Mouse (Mus musculus) limb, embryonic 11.5 days (tissue): Measurements from ENCODE around the gene Ube3a. TPM values are rescaled to one million over a fixed set of nuclear protein-coding genes. Genes with fewer than 3 reads are reported as not detected.

Source experiments
- ATAC-seq: fragments of 200-750 bp; cut with Nextera tagmentation; 2 replicates; pipeline ENCODE4 v1.8.0; 2017; ENCODE audit warnings: low read depth; ENCODE audit not compliant: insufficient number of reproducible peaks, low FRiP score, low TSS enrichment
- DNase-seq: peaks from one replicate; pipeline ENCODE4 v3.0.0-alpha.2; 2015; ENCODE audit warnings: low spot score
- H3K27ac ChIP-seq: fragments of 300-500 bp; sonication (generic); replicated peaks from 2 replicates; pipeline ENCODE4 v1.5.1; 2014; ENCODE audit warnings: low read depth, mild to moderate bottlenecking, low read length
- H3K27me3 ChIP-seq: fragments of 300-500 bp; sonication (generic); 2 replicates; pipeline ENCODE4 v1.6.1; 2014; ENCODE audit warnings: mild to moderate bottlenecking, low read length, mixed read lengths; ENCODE audit not compliant: control insufficient read depth, insufficient read depth
- H3K36me3 ChIP-seq: fragments of 300-500 bp; sonication (generic); 2 replicates; pipeline ENCODE4 v1.6.1; 2014; ENCODE audit warnings: mild to moderate bottlenecking, low read length, moderate library complexity, mixed read lengths; ENCODE audit not compliant: control insufficient read depth, insufficient read depth
- H3K4me1 ChIP-seq: fragments of 300-500 bp; sonication (generic); 2 replicates; pipeline ENCODE4 v1.6.1; 2014; ENCODE audit warnings: low read length, mixed read lengths; ENCODE audit not compliant: control insufficient read depth, insufficient read depth
- H3K4me2 ChIP-seq: fragments of 300-500 bp; sonication (generic); 2 replicates; pipeline ENCODE4 v1.6.1; 2014; ENCODE audit warnings: low read depth, mild to moderate bottlenecking, moderate library complexity; ENCODE audit not compliant: severe bottlenecking
- H3K4me3 ChIP-seq: fragments of 300-500 bp; sonication (generic); 2 replicates; pipeline ENCODE4 v1.5.1; 2014; ENCODE audit warnings: low read depth, low read length
- H3K9ac ChIP-seq: fragments of 300-500 bp; sonication (generic); 2 replicates; pipeline ENCODE4 v1.6.1; 2014; ENCODE audit warnings: mild to moderate bottlenecking, low read length
- H3K9me3 ChIP-seq: fragments of 300-500 bp; sonication (generic); 2 replicates; pipeline ENCODE4 v1.6.1; 2016; ENCODE audit warnings: low read length; ENCODE audit not compliant: control insufficient read depth
- WGBS: fragments of 180-500 bp; shearing (Covaris S2); extraction: QIAGEN DNeasy Blood & Tissue Kit; methylation state at CpG from one replicate; pipeline ENCODE4 v1.1.7; 2014; 5-methylcytosine and 5-hydroxymethylcytosine counted together
- polyA plus RNA-seq: library from polyadenylated mRNA; unstranded; fragments of >200 nt; fragmentation: Nextera tagmentation; extraction: Ambion mirVana; gene quantifications from 2 replicates; pipeline ENCODE4 v1.2.1, GENCODE M21; 2014

Ube3a gene
- polyA plus RNA-seq, 1 experiment from 2014 or later = 126 TPM

DNA sequence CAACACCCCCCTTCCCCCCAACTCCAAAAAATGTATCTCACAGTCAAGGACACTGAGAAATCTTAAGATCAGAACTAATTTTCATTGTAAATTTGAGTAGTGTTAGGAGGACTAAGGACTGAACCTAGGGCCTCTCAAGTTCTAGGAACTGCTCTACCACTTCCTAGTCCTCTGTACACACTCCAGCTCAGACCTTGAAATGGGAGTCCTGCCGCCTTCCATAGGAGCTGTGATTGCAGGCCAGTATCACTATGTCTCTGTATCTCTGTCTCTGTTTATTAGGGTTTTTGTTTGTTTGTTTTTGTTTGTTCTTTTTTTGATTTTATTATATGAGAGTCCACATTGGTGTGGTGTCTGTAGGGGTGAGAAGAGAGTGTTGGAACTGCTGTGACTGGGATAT lies 3.4 kb downstream of the Ube3a start:
- Histone ChIP-seq H3K9ac (no peak overlapping the region), H3K4me2 (no peak overlapping the region), H3K36me3 (no peaks in the 10 kb centered on the region), H3K4me1 (no peaks in the 10 kb centered on the region), H3K4me3 (no peak overlapping the region), H3K9me3 (no peaks in the 10 kb centered on the region), H3K27ac (no peak overlapping the region), H3K27me3 (no peaks in the 10 kb centered on the region)
- no peak for DNase-seq
- ATAC-seq = no peak
- WGBS = 80% methylated on average over 1 of the region's 1 CpGs

DNA sequence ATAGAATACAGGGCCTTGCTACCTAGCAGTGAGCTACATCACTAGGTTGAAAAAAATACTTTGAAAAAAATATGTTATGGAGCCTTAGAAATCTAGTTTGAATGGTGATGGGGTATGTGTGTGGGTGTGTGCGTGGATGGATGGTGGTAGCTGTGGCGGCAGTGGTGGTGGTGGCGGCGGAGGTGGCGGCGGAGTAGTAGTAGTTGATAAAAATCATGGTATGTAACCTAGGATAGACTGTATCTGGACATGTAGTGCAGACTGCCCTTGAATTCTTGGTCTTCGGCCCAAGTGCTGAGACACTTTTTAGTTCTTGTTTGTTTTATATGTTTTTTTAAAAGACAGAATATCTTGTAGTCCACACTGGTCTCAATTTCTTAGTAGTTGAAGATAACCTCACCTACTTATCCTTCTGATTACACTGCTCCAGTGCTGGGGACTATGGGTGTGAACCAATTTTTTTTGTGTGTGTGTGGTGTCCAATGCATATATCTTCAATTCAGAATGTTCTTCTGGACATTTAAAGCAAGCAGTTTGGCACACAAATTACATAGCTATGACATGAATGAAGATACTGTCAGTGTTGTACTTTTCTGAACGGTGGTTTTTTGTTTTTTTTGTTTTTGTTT lies 6.3 kb downstream of the Ube3a start:
- DNase-seq (no peak), ATAC-seq (no peak)
- Histone ChIP-seq H3K4me3 (no peak overlapping the region), H3K27me3 (no peaks in the 10 kb centered on the region), H3K9ac (no peak overlapping the region), H3K36me3 (no peaks in the 10 kb centered on the region), H3K4me2 (no peak overlapping the region), H3K27ac (no peak overlapping the region), H3K9me3 (no peaks in the 10 kb centered on the region), H3K4me1 (no peaks in the 10 kb centered on the region)
- WGBS = 95% methylated on average over 8 of the region's 8 CpGs

DNA sequence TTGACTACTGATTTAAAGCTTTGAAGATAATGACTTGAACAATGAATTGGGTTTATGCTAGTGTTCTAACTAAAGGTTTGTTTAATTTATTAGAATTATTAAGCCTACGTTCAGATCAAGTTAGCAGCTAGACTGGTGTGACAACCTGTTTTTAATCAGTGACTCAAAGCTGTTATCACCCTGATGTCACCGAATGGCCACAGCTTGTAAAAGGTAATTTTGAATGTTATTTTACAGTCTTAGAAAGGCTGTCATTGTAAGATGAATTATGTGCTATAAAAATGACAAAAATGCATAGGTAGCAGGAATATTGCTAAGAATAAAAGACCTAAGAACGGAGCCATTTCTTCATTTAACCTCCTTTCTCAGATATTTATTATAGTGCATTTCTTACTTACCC lies 14.7 kb downstream of the Ube3a start:
- H3K4me3 ChIP-seq = no peak overlapping the region
- ATAC-seq (no peak), DNase-seq (no peak)
- 38% methylated on average over 3 of the region's 3 CpGs for WGBS
- no peak overlapping the region for H3K9ac ChIP-seq
- no peaks in the 10 kb centered on the region for H3K9me3 ChIP-seq
- H3K27ac ChIP-seq = no peak overlapping the region
- no peaks in the 10 kb centered on the region for H3K27me3 ChIP-seq
- no peaks in the 10 kb centered on the region for H3K4me1 ChIP-seq
- no peak overlapping the region for H3K4me2 ChIP-seq
- H3K36me3 ChIP-seq = no peaks in the 10 kb centered on the region

DNA sequence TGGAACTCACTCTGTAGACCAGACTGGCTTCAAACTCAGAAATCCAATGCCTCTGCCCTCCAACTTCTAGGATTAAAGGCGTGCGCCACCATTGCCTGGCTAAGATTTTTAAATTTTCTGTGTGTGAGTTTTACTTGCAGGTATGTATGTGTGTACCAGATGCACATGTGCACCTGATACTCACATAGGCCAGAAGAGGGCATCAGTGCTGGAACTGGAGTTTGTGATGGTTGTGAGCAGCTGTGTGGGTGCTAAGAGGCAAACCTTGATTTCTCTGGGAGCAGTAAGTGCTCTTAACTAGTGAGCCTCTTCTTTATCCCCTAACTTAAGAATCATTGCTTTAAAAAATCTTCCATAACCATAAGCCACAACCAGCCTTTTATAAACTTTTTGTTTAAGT lies 17.0 kb downstream of the Ube3a start:
- H3K36me3 ChIP-seq = no peaks in the 10 kb centered on the region; the same call in 1 of the 2 replicates
- no peaks in the 10 kb centered on the region for H3K27me3 ChIP-seq
- H3K9ac ChIP-seq = no peak overlapping the region
- no peak overlapping the region for H3K27ac ChIP-seq
- H3K4me2 ChIP-seq = no peak overlapping the region
- ATAC-seq (no peak), DNase-seq (no peak)
- 87% methylated on average over 2 of the region's 2 CpGs for WGBS
- no peaks in the 10 kb centered on the region for H3K4me1 ChIP-seq
- H3K9me3 ChIP-seq = no peaks in the 10 kb centered on the region
- no peak overlapping the region for H3K4me3 ChIP-seq

DNA sequence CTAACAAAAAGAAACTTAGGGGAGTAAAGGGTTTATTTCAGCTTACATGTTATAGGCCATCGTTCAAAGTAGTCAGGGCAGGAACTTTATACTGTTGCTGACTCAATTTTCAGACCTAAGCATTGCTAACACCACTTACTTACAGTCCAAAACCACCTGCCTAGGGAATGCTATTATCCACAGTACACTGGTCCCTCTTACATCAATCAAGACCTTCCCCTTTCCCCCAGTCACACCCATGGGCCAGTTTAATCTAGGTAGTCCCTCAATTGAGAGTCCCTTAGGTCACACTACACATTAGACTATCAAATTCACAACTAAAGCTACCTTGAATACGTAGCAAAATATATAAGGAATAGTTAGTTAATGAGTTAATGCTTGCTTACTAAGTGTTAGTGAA lies 24.8 kb downstream of the Ube3a start:
- WGBS = 94% methylated on average over 2 of the region's 2 CpGs
- no peaks in the 10 kb centered on the region for H3K27me3 ChIP-seq
- H3K4me3 ChIP-seq = no peak overlapping the region
- no peak overlapping the region for H3K4me2 ChIP-seq
- ATAC-seq (no peak), DNase-seq (no peak)
- no peaks in the 10 kb centered on the region for H3K4me1 ChIP-seq
- H3K36me3 ChIP-seq = peaks cover 2% of the 10 kb centered on the region; the same call in 1 of the 2 replicates
- H3K9ac ChIP-seq = no peak overlapping the region
- no peaks in the 10 kb centered on the region for H3K9me3 ChIP-seq
- H3K27ac ChIP-seq = no peak overlapping the region

DNA sequence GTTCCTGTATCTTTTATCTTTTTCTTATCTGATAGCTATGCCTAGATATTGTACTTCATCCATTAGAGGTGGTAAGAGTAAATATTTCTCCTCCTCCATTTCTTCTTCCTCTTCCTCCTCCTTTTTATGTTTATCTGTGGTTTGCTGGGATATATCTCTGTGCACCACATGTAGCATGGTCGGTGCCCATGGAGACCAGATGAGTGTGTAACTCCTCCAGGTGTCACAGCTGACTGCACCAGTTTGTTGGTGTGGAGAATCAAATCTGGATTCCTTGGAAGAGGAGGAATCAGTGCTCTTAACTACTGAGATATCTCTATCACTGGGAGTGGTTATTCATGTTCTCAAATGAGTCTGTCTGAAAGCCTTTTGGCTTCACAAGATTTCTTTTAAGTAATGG lies 37.0 kb downstream of the Ube3a start:
- WGBS = 93% methylated on average over 1 of the region's 1 CpGs
- Histone ChIP-seq H3K9me3 (no peaks in the 10 kb centered on the region), H3K27ac (no peak overlapping the region), H3K9ac (no peak overlapping the region), H3K4me2 (no peak overlapping the region), H3K4me1 (no peaks in the 10 kb centered on the region), H3K4me3 (no peak overlapping the region), H3K27me3 (no peaks in the 10 kb centered on the region), H3K36me3 (no peaks in the 10 kb centered on the region)
- no peak for ATAC-seq
- no peak for DNase-seq

DNA sequence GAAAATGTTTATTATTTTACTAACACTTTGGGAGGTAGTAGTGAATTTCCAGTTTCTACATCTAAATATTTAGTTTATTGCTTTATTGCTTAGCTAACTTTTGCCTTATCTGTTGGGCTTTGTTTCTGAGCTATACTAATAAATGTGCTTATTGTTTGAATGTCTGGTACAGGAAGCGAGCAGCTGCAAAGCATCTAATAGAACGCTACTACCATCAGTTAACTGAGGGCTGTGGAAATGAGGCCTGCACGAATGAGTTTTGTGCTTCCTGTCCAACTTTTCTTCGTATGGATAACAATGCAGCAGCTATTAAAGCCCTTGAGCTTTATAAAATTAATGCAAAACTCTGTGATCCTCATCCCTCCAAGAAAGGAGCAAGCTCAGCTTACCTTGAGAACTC lies 43.2 kb downstream of the Ube3a start:
- H3K9me3 ChIP-seq = no peaks in the 10 kb centered on the region
- H3K36me3 ChIP-seq = no peaks in the 10 kb centered on the region; the same call in 1 of the 2 replicates
- no peak overlapping the region for H3K4me2 ChIP-seq
- 85% methylated on average over 4 of the region's 4 CpGs for WGBS
- H3K4me1 ChIP-seq = no peaks in the 10 kb centered on the region
- H3K27ac ChIP-seq = no peak overlapping the region
- no peak overlapping the region for H3K4me3 ChIP-seq
- DNase-seq = no peak
- H3K9ac ChIP-seq = no peak overlapping the region
- no peak for ATAC-seq
- no peaks in the 10 kb centered on the region for H3K27me3 ChIP-seq

DNA sequence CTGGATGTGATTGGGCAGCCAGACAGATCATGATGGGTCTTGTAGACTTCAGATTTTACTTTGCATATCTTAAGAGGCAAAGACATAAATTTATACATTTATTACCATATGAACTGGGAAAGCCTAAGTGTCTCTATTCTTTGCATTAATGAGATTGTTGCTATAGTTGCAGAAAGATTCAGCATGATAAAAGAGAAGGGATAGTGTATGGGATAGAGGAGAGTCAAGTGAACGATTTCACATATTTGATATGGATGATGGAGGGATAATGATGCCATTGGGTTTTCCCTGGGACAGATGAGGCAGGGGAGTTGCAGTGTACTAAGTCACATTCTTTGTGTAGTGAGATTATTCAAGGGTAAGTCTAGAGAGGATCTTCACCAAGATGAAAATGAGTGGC lies 84.0 kb downstream of the Ube3a start:
- DNase-seq = no peak
- no peak overlapping the region for H3K4me2 ChIP-seq
- 89% methylated on average over 1 of the region's 1 CpGs for WGBS

DNA sequence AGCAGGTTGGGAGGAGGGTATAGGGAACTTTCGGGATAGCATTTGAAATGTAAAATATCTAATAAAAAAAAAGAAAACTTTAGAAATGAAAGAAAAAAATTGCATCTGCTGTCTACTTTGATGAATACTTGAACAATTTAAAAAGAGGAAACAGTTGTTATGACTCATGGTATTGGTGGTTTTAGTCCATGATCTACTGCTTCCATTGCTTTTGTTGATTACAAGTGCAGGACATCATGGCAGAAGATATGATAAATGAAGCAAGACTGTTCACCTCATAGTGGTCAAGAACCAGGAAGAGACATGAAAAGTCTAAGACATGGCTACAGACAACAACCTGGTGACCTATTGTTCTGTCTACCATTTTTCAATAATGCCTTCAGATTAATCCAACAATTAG lies 94.2 kb downstream of the Ube3a start:
- Histone ChIP-seq H3K9me3 (no peaks in the 10 kb centered on the region), H3K27me3 (no peaks in the 10 kb centered on the region), H3K4me1 (no peaks in the 10 kb centered on the region), H3K36me3 (no peaks in the 10 kb centered on the region), H3K4me3 (no peak overlapping the region), H3K27ac (no peak overlapping the region), H3K9ac (no peak overlapping the region), H3K4me2 (no peak overlapping the region)
- DNase-seq (no peak), ATAC-seq (no peak)
- 100% methylated on average over 1 of the region's 1 CpGs for WGBS

More for the DNA sequence above, 84.0 kb downstream of the Ube3a start:
- Histone ChIP-seq H3K36me3 (no peaks in the 10 kb centered on the region), H3K9me3 (no peaks in the 10 kb centered on the region), H3K27me3 (no peaks in the 10 kb centered on the region), H3K4me1 (no peaks in the 10 kb centered on the region), H3K4me3 (no peak overlapping the region), H3K9ac (no peak overlapping the region), H3K27ac (no peak overlapping the region)
- ATAC-seq = no peak
